ENCODE assay signal across 16 mouse cellular contexts in the genomic region with DNA sequence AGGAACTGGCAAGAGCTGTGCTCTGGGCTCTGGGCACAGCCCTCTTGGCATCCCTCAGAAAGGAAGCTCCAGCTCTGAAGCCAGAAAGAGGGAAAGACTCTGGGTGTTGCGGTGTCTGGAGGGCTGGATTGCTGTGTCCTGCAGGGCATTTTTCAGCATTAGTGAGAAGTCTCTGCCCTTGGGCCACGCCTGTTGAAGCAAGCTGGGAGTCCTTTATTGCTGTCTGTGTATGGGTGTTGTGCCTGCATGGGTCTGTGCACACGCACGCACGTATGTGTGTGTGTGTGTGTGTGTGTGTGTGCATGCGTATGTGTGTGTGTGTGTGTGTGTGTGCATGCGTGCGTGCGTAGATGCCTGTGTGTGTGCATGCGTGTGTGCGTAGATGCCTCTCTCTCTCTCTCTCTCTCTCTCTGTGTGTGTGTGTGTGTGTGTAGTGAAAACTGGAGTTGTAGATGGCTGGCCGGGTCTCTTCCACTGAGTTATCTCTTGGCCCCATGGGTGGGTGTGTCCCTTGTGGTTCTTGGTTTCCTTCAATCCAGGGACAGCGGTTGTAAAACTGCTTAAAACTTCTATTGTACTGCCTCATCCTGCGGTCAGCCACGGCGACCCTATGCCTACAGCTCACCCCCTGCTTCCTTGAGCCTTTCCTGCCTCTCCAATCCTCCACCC. TPM values are rescaled to one million over a fixed set of nuclear protein-coding genes. Genes with fewer than 3 reads are reported as not detected.
DNase-seq lines count a peak whose midpoint lies in the region; ATAC-seq lines count a peak whose summit lies in the region.
"Had no signal": no experiment of that assay in that cellular context is flagged by ENCODE, and none has a peak within 500 bp of the region (broad histone marks: within the 10 kb centered on the region; RNA-seq: fewer than 3 reads in every experiment).

No protein-coding gene starts in this region.

- peak; percentile 24 for DNase-seq in kidney, postnatal 10 days
- DNase-seq in urinary bladder, adult 2 months (ENCODE audit: low spot score), result no peak
- DNase-seq: cerebellum, postnatal 10 days; lung, postnatal 36 days had no signal

- no peak overlapping the region for H3K4me2 ChIP-seq in kidney, embryonic 16.5 days (replicated peaks; ENCODE audit: low read depth, low read length)
- H3K4me2 ChIP-seq: embryonic facial prominence, embryonic 12.5 days; hindbrain, embryonic 12.5 days; limb, embryonic 13.5 days; neural tube, embryonic 12.5 days had no signal

- no peak for ATAC-seq in kidney, embryonic 16.5 days (ENCODE audit: low FRiP score, low TSS enrichment)
- ATAC-seq in granulocyte monocyte progenitor cell, adult 5-6 weeks (replicated peaks; ENCODE audit: poor library complexity, severe bottlenecking), result peak; percentile 77
- peak; percentile 87 for ATAC-seq in megakaryocyte progenitor cell, adult 5-6 weeks (replicated peaks; ENCODE audit: poor library complexity)
- no peak for ATAC-seq in frontal cortex, adult (ENCODE audit: low TSS enrichment)
- ATAC-seq: forebrain, embryonic 16.5 days; midbrain, embryonic 16.5 days had no signal

- H3K9ac ChIP-seq in kidney, embryonic 16.5 days (replicated peaks; ENCODE audit: low read length), result no peak overlapping the region
- H3K9ac ChIP-seq: embryonic facial prominence, embryonic 12.5 days; hindbrain, embryonic 12.5 days; limb, embryonic 13.5 days; neural tube, embryonic 12.5 days had no signal

- 79% methylated on average over 16 of the region's 16 CpGs for WGBS in kidney, embryonic 16.5 days

- H3K27me3 ChIP-seq in kidney, embryonic 16.5 days (ENCODE audit: insufficient read depth, low read length), result no peaks in the 10 kb centered on the region
- H3K27me3 ChIP-seq: embryonic facial prominence, embryonic 12.5 days; hindbrain, embryonic 12.5 days; limb, embryonic 13.5 days; neural tube, embryonic 12.5 days had no signal

- H3K27ac ChIP-seq in kidney, embryonic 16.5 days (ENCODE audit: low read length), result no peak overlapping the region
- peak overlapping the region; percentile 41; the same call in 1 of the 2 replicates for H3K27ac ChIP-seq in brown adipose tissue, adult 24 weeks (replicated peaks; ENCODE audit: low read depth, low read length)
- H3K27ac ChIP-seq: embryonic facial prominence, embryonic 12.5 days; hindbrain, embryonic 12.5 days; left cerebral cortex, adult 2 months; limb, embryonic 13.5 days; neural tube, embryonic 12.5 days had no signal

- H3K9me3 ChIP-seq in kidney, embryonic 16.5 days (ENCODE audit: low read length), result 0 out of 2 replicates have a peak, but pooled peaks cover 6% of the 10 kb centered on the region
- H3K9me3 ChIP-seq: embryonic facial prominence, embryonic 12.5 days; hindbrain, embryonic 12.5 days; limb, embryonic 13.5 days; neural tube, embryonic 12.5 days had no signal

- peaks cover 15% of the 10 kb centered on the region for H3K4me1 ChIP-seq in kidney, embryonic 16.5 days (ENCODE audit: insufficient read depth, low read length)
- H3K4me1 ChIP-seq in brown adipose tissue, adult 24 weeks (ENCODE audit: control insufficient read depth, insufficient read depth, insufficient read length, low read length), result peaks cover 8% of the 10 kb centered on the region

- no peak overlapping the region for H3K4me3 ChIP-seq in kidney, embryonic 16.5 days (ENCODE audit: low read length)
- H3K4me3 ChIP-seq in brown adipose tissue, adult 24 weeks (ENCODE audit: insufficient read depth, low read depth, low read length), result no peak overlapping the region
- H3K4me3 ChIP-seq: embryonic facial prominence, embryonic 12.5 days; hindbrain, embryonic 12.5 days; left cerebral cortex, adult 2 months; limb, embryonic 13.5 days; neural tube, embryonic 12.5 days had no signal

- peaks cover 76% of the 10 kb centered on the region for H3K36me3 ChIP-seq in kidney, embryonic 16.5 days (ENCODE audit: insufficient read depth, low read length)

RNA-seq across cellular contexts. Expression of gene Nectin2, which starts 13.8 kb away (rescaled TPM):
- 150 and 157 TPM in 2 replicates for polyA plus RNA-seq in kidney, embryonic 16.5 days (2015; fragmentation: Nextera tagmentation; extraction: Ambion mirVana)
- 36.0 and 38.3 TPM in 2 replicates for polyA plus RNA-seq in brown adipose tissue, adult 24 weeks (2012; ENCODE audit: insufficient read depth, insufficient read length, missing spikeins)
- 1.7 and 2.0 TPM in 2 replicates for total RNA-seq in granulocyte monocyte progenitor cell, adult 5-6 weeks (2014; fragmentation: Nextera tagmentation)
- total RNA-seq in granulocyte monocyte progenitor cell, adult 5-6 weeks (2017), result 1.6 and 1.8 TPM in 2 replicates
- 0.95 and 2.2 TPM in 2 replicates for total RNA-seq in megakaryocyte progenitor cell, adult 5-6 weeks (2015)
- 0.78 and 1.0 TPM in 2 replicates for total RNA-seq in megakaryocyte progenitor cell, adult 5-6 weeks (2017)
- polyA plus RNA-seq in urinary bladder, adult 2 months (2012; rRNA removed), result 37.9 and 38.6 TPM in 2 replicates

RNA-seq across cellular contexts. Expression of gene Tomm40, which starts 21.3 kb away (rescaled TPM):
- 136 and 153 TPM in 2 replicates for polyA plus RNA-seq in kidney, embryonic 16.5 days (2015; fragmentation: Nextera tagmentation; extraction: Ambion mirVana)
- 64.2 and 86.3 TPM in 2 replicates for polyA plus RNA-seq in brown adipose tissue, adult 24 weeks (2012; ENCODE audit: insufficient read depth, insufficient read length, missing spikeins)
- total RNA-seq in granulocyte monocyte progenitor cell, adult 5-6 weeks (2014; fragmentation: Nextera tagmentation), result 70.2 and 76.7 TPM in 2 replicates
- 36.2 and 47.0 TPM in 2 replicates for total RNA-seq in granulocyte monocyte progenitor cell, adult 5-6 weeks (2017)
- 61.5 and 62.2 TPM in 2 replicates for total RNA-seq in megakaryocyte progenitor cell, adult 5-6 weeks (2015)
- 42.5 and 50.8 TPM in 2 replicates for total RNA-seq in megakaryocyte progenitor cell, adult 5-6 weeks (2017)
- 50.6 and 62.6 TPM in 2 replicates for polyA plus RNA-seq in urinary bladder, adult 2 months (2012; rRNA removed)

RNA-seq across cellular contexts. Expression of gene Bcam, which starts 34.3 kb away (rescaled TPM):
- 280 and 309 TPM in 2 replicates for polyA plus RNA-seq in kidney, embryonic 16.5 days (2015; fragmentation: Nextera tagmentation; extraction: Ambion mirVana)
- polyA plus RNA-seq in brown adipose tissue, adult 24 weeks (2012; ENCODE audit: insufficient read depth, insufficient read length, missing spikeins), result 7.6 and 20.8 TPM in 2 replicates
- total RNA-seq in granulocyte monocyte progenitor cell, adult 5-6 weeks (2014; fragmentation: Nextera tagmentation), result not detected in 2 replicates
- not detected in 2 replicates for total RNA-seq in granulocyte monocyte progenitor cell, adult 5-6 weeks (2017)
- not detected in 2 replicates for total RNA-seq in megakaryocyte progenitor cell, adult 5-6 weeks (2015)
- total RNA-seq in megakaryocyte progenitor cell, adult 5-6 weeks (2017), result not detected in 2 replicates
- polyA plus RNA-seq in urinary bladder, adult 2 months (2012; rRNA removed), result 171 and 177 TPM in 2 replicates

RNA-seq across cellular contexts. Expression of gene Apoe, which starts 37.5 kb away (rescaled TPM):
- polyA plus RNA-seq in kidney, embryonic 16.5 days (2015; fragmentation: Nextera tagmentation; extraction: Ambion mirVana), result 291 and 312 TPM in 2 replicates
- polyA plus RNA-seq in brown adipose tissue, adult 24 weeks (2012; ENCODE audit: insufficient read depth, insufficient read length, missing spikeins), result 777 and 1,675 TPM in 2 replicates
- total RNA-seq in granulocyte monocyte progenitor cell, adult 5-6 weeks (2014; fragmentation: Nextera tagmentation), result 21.9 and 23.5 TPM in 2 replicates
- total RNA-seq in granulocyte monocyte progenitor cell, adult 5-6 weeks (2017), result 59.3 and 90.6 TPM in 2 replicates
- total RNA-seq in megakaryocyte progenitor cell, adult 5-6 weeks (2015), result 18.7 and 27.5 TPM in 2 replicates
- total RNA-seq in megakaryocyte progenitor cell, adult 5-6 weeks (2017), result 110 and 130 TPM in 2 replicates
- 1,139 and 1,516 TPM in 2 replicates for polyA plus RNA-seq in urinary bladder, adult 2 months (2012; rRNA removed)

RNA-seq across cellular contexts. Expression of gene Apoc1, which starts 44.1 kb away (rescaled TPM):
- 13.4 and 16.1 TPM in 2 replicates for polyA plus RNA-seq in kidney, embryonic 16.5 days (2015; fragmentation: Nextera tagmentation; extraction: Ambion mirVana)
- polyA plus RNA-seq in brown adipose tissue, adult 24 weeks (2012; ENCODE audit: insufficient read depth, insufficient read length, missing spikeins), result 1,406 and 1,867 TPM in 2 replicates
- 10.3 and 17.9 TPM in 2 replicates for total RNA-seq in granulocyte monocyte progenitor cell, adult 5-6 weeks (2014; fragmentation: Nextera tagmentation)
- 0.57 and 10.6 TPM in 2 replicates for total RNA-seq in granulocyte monocyte progenitor cell, adult 5-6 weeks (2017)
- total RNA-seq in megakaryocyte progenitor cell, adult 5-6 weeks (2015), result 0.79 and 2.0 TPM in 2 replicates
- total RNA-seq in megakaryocyte progenitor cell, adult 5-6 weeks (2017), result 1.1 and 6.4 TPM in 2 replicates
- 54.0 and 72.3 TPM in 2 replicates for polyA plus RNA-seq in urinary bladder, adult 2 months (2012; rRNA removed)

Comparison
In these comparisons a context has a peak if more than half of its experiments do, and no peak if none do; other contexts are left out.
1. ATAC-seq: peak in granulocyte monocyte progenitor cell, adult 5-6 weeks (single experiment) and megakaryocyte progenitor cell, adult 5-6 weeks (single experiment); none in kidney, embryonic 16.5 days (single experiment) and frontal cortex, adult (single experiment).